Mouse (Mus musculus) kidney, adult 2 months (tissue): ENCODE data around the gene Tlr3. TPM values are rescaled to one million over a fixed set of nuclear protein-coding genes. Genes with fewer than 3 reads are reported as not detected.

Experiments used
- DNase-seq: peaks from one replicate; pipeline ENCODE4 v3.0.0; 2021
- H3K27ac ChIP-seq: fragments of 200-500 bp; 2 replicates; pipeline ENCODE4 v1.5.1; 2012; ENCODE audit warnings: low read depth, low read length, control low read depth, inconsistent platforms; ENCODE audit not compliant: insufficient read depth
- H3K27me3 ChIP-seq: fragments of 200-500 bp; replicated peaks from 2 replicates; pipeline ENCODE4 v1.6.1; 2012; ENCODE audit warnings: mild to moderate bottlenecking, moderate library complexity, low read length, inconsistent platforms; ENCODE audit not compliant: control insufficient read depth, insufficient read depth
- H3K36me3 ChIP-seq: fragments of 200-500 bp; 2 replicates; pipeline ENCODE4 v1.6.1; 2012; ENCODE audit warnings: mild to moderate bottlenecking, moderate library complexity, low read length, inconsistent platforms; ENCODE audit not compliant: control insufficient read depth, insufficient read depth
- H3K4me1 ChIP-seq: fragments of 200-500 bp; 2 replicates; pipeline ENCODE4 v1.6.1; 2011; ENCODE audit warnings: low read length; ENCODE audit not compliant: control insufficient read depth, insufficient read depth
- H3K4me3 ChIP-seq: fragments of 200-500 bp; 2 replicates; pipeline ENCODE4 v1.5.1; 2011; ENCODE audit warnings: mild to moderate bottlenecking, low read depth, low read length, control low read depth; ENCODE audit not compliant: insufficient read depth
- CTCF ChIP-seq: fragments of 200-500 bp; conservative IDR thresholded peaks from 2 replicates; pipeline ENCODE4 v1.5.1; 2011; ENCODE audit warnings: low read depth, mild to moderate bottlenecking, control low read depth, low read length, moderate library complexity, mixed read lengths; ENCODE audit not compliant: insufficient read depth, insufficient read length
- POLR2A ChIP-seq: fragments of 200-500 bp; IDR thresholded peaks from one replicate; pipeline ENCODE4 v1.6.1; 2011; ENCODE audit warnings: low read depth, low read length, control low read depth
- WGBS: fragments of 180-500 bp; shearing (Covaris S2); methylation state at CpG from one replicate; pipeline ENCODE4 v1.1.7; 2018; 5-methylcytosine and 5-hydroxymethylcytosine counted together
- polyA plus RNA-seq: library from polyadenylated mRNA; depleted of rRNA; stranded (reverse); fragments of >200 nt; gene quantifications from 2 replicates; pipeline ENCODE4 v1.2.3, GENCODE M21; 2012

Gene Tlr3
- polyA plus RNA-seq, 1 experiment, result 4.6 TPM

GRCm38 (mm10) chr8:45380598-45380997 is 30.3 kb downstream of the Tlr3 start:
- no peak for TF ChIP-seq POLR2A
- no peak for TF ChIP-seq CTCF
- Histone ChIP-seq H3K36me3 (no peaks in the 10 kb centered on the region), H3K4me3 (no peak overlapping the region), H3K27ac (no peak overlapping the region), H3K4me1 (no peaks in the 10 kb centered on the region), H3K27me3 (no peaks in the 10 kb centered on the region)
- no peak for DNase-seq
- WGBS, result 42% methylated on average over 4 of the region's 4 CpGs

DNA sequence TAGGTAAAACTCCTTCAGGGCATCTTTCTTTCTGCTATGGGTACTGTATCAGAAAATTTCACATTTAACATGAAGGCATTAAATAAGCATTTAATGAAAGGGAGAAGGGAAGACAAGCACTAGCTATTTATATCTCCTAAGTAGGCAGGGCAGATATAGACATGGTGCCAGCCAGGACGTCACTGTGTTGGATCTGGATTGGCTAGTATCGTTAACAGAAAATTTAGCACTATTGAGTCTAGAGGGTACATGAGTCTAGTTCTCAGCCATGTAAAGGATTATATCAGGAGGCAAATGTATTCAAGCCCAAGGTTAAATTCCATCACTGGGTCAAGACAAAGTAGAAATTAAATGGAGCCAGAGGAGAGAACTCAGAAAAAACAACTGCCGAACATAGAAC is 36.8 kb downstream of the Tlr3 start:
- no peak for DNase-seq

DNA sequence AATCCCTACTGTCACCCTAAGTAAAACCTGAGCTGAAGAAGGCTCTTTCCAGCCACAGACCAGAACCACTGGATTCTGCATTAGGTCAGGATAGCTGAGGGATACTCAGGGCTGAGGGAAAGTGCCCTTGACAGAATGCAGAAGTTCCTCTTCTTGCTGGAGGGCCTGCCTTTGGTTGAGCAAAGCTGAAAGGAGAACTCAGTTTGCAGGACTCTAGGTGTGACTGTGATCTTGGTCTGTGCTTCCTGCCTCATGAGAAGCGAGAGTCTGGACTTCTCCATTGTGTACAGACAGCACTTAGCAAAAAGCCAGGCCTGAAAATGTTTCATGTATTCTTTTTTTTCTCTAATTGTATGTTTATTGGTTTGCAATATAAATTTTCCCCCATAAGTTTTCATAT is 43.7 kb downstream of the Tlr3 start:
- no peak overlapping the region for H3K27ac ChIP-seq
- TF ChIP-seq POLR2A (no peak), CTCF (no peak)

More for the DNA sequence above, 36.8 kb downstream of the Tlr3 start:
- TF ChIP-seq CTCF (no peak), POLR2A (no peak)
- no peak overlapping the region for H3K27ac ChIP-seq
- WGBS, result 64% methylated on average over 3 of the region's 3 CpGs
- no peaks in the 10 kb centered on the region for H3K4me1 ChIP-seq
- H3K27me3 ChIP-seq, result no peaks in the 10 kb centered on the region; the same call in 1 of the 2 replicates
- H3K36me3 ChIP-seq, result no peaks in the 10 kb centered on the region
- no peak overlapping the region for H3K4me3 ChIP-seq

GRCm38 (mm10) chr8:45363220-45363619 is 47.7 kb downstream of the Tlr3 start:
- H3K27ac ChIP-seq, result no peak overlapping the region
- no peaks in the 10 kb centered on the region for H3K4me1 ChIP-seq
- no peaks in the 10 kb centered on the region for H3K27me3 ChIP-seq
- DNase-seq, result peak; percentile 61
- TF ChIP-seq CTCF (no peak), POLR2A (no peak)
- WGBS, result 57% methylated on average over 1 of the region's 1 CpGs
- H3K4me3 ChIP-seq, result no peak overlapping the region
- no peaks in the 10 kb centered on the region for H3K36me3 ChIP-seq

More for the DNA sequence above, 43.7 kb downstream of the Tlr3 start:
- 95% methylated on average over 1 of the region's 1 CpGs for WGBS
- DNase-seq, result peak; percentile 3
- H3K36me3 ChIP-seq, result no peaks in the 10 kb centered on the region
- no peaks in the 10 kb centered on the region; the same call in 1 of the 2 replicates for H3K27me3 ChIP-seq
- no peaks in the 10 kb centered on the region for H3K4me1 ChIP-seq
- H3K4me3 ChIP-seq, result no peak overlapping the region

DNA sequence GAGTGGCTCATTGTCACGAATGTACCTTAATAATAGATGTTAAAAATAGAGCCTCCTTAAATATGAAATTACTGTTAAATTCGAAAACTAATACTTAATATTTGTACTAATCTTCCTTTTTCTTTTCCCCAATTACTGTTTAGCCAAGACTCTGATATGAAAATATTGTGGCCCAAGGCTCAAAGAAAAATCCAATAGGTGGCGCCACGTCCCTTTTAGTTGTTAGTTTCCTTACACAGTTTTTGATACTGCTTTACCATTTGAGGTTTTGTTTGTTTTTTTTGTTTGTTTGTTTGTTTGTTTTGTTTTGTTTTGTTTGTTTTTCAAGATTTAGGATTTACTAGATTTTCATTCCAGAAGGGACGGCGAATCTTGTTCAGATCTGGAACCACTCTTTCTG is 48.6 kb downstream of the Tlr3 start:
- Histone ChIP-seq H3K36me3 (no peaks in the 10 kb centered on the region), H3K4me3 (no peak overlapping the region), H3K27ac (no peak overlapping the region), H3K27me3 (no peaks in the 10 kb centered on the region), H3K4me1 (no peaks in the 10 kb centered on the region)
- no peak for TF ChIP-seq POLR2A
- TF ChIP-seq CTCF, result 0 out of 2 replicates have a peak, but pooled peaks have one; percentile 24
- WGBS, result 63% methylated on average over 6 of the region's 6 CpGs
- peak; percentile 47 for DNase-seq

DNA sequence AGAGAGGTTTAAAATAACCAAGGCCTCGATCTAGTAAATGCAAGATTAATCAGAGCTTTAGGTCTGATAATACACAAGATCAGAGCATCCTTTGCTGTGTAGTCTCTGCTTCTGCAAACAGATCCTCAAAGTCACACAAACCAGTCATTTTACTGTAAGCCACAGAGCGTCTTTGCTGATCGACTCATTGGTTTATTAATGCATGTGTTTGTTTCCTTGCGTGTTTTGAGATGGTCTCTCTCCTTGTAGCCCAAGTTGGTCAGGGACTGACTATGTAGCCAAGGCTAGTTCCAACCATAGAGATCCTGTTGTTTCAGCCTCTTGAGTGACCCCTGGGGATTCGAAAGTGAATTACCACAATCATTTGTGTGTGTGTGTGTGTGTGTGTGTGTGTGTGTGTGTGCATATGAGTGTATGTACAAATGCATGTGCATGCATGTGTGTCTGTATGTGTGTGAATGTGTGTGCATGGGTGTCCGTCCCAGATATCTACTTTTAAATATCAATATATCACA is 51.7 kb downstream of the Tlr3 start:
- TF ChIP-seq POLR2A (no peak), CTCF (no peak)
- no peak overlapping the region for H3K4me3 ChIP-seq
- 75% methylated on average over 6 of the region's 6 CpGs for WGBS

GRCm38 (mm10) chr8:45358132-45358918 is 52.6 kb downstream of the Tlr3 start:
- no peak overlapping the region; the same call in 1 of the 2 replicates for H3K27ac ChIP-seq
- 3% methylated on average over 49 of the region's 49 CpGs for WGBS

More for the DNA sequence above, 51.7 kb downstream of the Tlr3 start:
- H3K36me3 ChIP-seq, result no peaks in the 10 kb centered on the region
- H3K27me3 ChIP-seq, result no peaks in the 10 kb centered on the region
- DNase-seq, result no peak
- no peak overlapping the region for H3K27ac ChIP-seq
- 0 out of 2 replicates have a peak, but pooled peaks cover 2% of the 10 kb centered on the region for H3K4me1 ChIP-seq

More at GRCm38 (mm10) chr8:45358132-45358918, 52.6 kb downstream of the Tlr3 start:
- H3K4me1 ChIP-seq, result 0 out of 2 replicates have a peak, but pooled peaks cover 2% of the 10 kb centered on the region
- peak overlapping the region; percentile 89 for H3K4me3 ChIP-seq
- peak; percentile 49 for DNase-seq
- no peaks in the 10 kb centered on the region for H3K36me3 ChIP-seq
- no peaks in the 10 kb centered on the region for H3K27me3 ChIP-seq
- TF ChIP-seq CTCF (no peak), POLR2A (no peak)
